Mouse (Mus musculus) NIH3T3 (cell line): ENCODE measurements around the gene Prph.

Experiments used
- DNase-seq: peaks from one replicate; pipeline ENCODE4 v3.0.0-alpha.2; 2012; ENCODE audit warnings: low read depth

The Prph gene

GRCm38 (mm10) chr15:99098493-99098861, 43.5 kb downstream of the Prph start:
- DNase-seq: peak; percentile 24

GRCm38 (mm10) chr15:99099139-99099556, 44.2 kb downstream of the Prph start:
- peak; percentile 82 for DNase-seq

GRCm38 (mm10) chr15:99099984-99100383, 45.0 kb downstream of the Prph start:
- DNase-seq: peak; percentile 32

GRCm38 (mm10) chr15:99105238-99105637, 50.3 kb downstream of the Prph start:
- DNase-seq: no peak

GRCm38 (mm10) chr15:99107866-99108265, 52.9 kb downstream of the Prph start:
- DNase-seq: no peak
